Mouse (Mus musculus): ENCODE results near the gene Akap7.
"Not testable (repeated sequence)": the region's sequence is repeated elsewhere in the genome, so short reads cannot be mapped to it uniquely, and the experiment has no call there.

Akap7 gene

GRCm38 (mm10) chr10:25192180-25193073 is 115.2 kb downstream of the Akap7 start:
- no peak for DNase-seq (ENCODE audit: low spot score in 2 of 2)

- no peak for DNase-seq (ENCODE audit: low spot score in 2 of 2)
These were observed 116.5 kb downstream of the Akap7 start for GRCm38 (mm10) chr10:25191166-25191565.

GRCm38 (mm10) chr10:25186240-25186639 is 121.4 kb downstream of the Akap7 start:
- not testable (repeated sequence) for DNase-seq (ENCODE audit: low spot score in 2 of 2)

DNA sequence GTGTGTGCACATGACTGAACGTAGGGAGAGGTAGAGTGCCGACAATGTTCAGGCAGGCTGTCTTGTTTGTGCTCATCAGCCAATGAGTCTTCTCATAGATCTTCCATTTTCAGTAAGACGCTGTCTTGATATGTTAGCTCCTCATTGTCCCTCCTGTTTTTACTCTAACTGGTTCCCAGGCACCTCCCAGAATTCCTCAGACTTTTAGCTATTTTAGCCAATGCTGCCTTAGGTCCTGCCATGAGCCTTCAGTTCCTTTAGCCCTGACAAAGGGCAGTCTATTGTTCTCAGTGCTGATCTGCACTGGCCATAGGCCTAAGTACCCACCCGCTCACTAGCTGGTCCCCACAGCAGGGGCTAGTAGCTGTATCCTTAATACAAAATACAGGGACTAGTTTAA is 122.0 kb downstream of the Akap7 start:
- DNase-seq (ENCODE audit: low spot score in 2 of 2): no peak

DNA sequence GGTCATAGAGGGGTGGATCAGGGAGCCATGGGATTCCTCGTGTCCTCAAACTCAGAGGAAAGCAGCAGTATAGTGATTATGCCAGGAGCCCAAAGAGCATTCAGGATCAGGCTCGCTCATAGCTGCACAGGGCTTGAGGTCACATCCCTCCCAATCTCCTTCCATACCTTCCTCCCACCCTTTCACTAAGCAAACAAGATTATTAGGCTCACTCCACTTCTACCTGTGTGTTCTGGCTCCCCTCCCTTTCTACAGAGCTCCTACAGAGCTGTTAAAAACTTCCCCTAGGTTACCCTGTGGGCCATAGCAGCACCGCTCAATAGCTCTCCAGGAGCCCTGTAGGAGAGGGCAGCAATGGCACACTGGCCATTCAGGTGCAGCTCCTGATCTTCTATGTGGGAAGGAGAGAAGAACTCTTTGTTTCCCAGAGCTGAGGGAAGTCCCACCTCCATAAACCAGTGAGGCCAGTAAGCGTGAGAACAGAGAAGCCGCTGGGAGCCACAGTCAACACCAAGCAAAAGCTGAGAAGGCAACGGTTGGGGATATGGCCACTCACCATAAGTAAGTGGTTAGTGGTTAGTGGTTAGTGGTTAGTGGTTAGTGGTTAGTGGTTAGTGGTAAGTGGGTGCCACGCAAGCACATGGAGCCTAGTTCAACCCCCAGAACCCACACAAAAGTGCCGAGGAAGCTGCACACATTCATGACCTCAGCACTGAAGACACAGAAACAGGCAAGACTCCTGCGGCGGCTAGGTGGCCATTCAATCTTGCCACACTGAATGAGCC is 122.7 kb downstream of the Akap7 start:
- no peak for DNase-seq (ENCODE audit: low spot score in 2 of 2)

DNA sequence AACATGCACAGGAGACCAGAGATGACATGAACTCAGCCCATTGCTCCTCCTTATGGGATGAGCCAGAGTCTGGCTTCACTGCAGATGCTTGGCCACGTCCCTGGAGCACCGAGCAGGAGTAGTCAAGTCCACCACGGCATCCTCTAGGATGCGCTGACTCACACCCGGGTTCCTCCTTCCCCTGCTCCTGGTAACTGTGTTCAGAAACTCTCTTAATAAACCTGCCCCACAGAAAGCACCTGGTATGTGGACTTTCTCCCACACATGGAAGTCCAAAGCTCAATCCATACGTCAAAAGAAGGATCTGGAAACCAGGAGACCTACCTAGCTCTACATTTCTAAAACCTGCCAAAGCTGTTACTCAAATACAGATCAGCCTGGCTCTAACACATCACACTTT is 124.4 kb downstream of the Akap7 start:
- no peak for DNase-seq (ENCODE audit: low spot score in 2 of 2)

- no peak for DNase-seq (ENCODE audit: low spot score in 2 of 2)
These were observed 128.6 kb downstream of the Akap7 start for GRCm38 (mm10) chr10:25179030-25179429.

- DNase-seq (ENCODE audit: low spot score in 2 of 2): no peak
These were observed 130.4 kb downstream of the Akap7 start for GRCm38 (mm10) chr10:25177270-25177669.

DNA sequence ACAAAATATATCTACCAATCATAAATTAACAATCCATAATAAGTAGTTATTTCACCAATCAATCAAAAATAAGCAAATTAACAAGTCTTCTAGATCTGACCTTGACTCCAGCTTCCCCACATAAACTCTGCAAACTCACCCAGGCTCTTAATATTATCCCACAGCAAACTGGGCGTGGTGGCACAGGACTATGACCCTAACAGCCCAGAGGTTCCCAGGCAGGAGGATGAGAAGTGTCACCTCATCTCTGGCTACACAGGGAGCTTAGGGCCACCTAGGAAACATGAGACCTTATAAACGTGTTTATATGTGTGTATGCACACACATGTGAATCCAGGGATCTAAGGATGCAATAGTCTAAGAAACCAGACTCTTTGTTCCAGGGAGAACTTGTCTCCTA is 132.8 kb downstream of the Akap7 start:
- no peak for DNase-seq (ENCODE audit: low spot score in 2 of 2)

GRCm38 (mm10) chr10:25167365-25168194 is 140.1 kb downstream of the Akap7 start:
- DNase-seq (ENCODE audit: low spot score in 2 of 2): no peak

DNA sequence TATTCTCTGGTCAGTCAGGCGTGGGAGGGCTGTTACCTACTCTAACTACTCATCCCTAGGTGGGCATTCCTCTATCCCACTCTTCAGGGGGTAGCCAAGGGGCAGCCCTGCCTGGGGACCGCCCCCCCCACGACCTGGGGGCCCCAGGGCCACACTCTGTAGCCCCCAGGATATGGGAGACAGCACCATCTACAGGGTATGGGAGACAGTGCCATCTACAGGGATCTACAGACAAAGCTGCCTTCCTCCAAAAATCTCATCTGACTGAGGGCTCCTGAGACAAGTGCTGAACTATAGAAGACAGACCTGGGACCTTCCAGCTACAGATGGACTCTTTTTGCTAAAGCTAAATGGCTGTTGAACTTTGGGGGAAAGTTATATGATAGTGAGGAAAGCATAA is 144.2 kb downstream of the Akap7 start:
- DNase-seq (ENCODE audit: low spot score in 2 of 2): not testable (repeated sequence)

DNA sequence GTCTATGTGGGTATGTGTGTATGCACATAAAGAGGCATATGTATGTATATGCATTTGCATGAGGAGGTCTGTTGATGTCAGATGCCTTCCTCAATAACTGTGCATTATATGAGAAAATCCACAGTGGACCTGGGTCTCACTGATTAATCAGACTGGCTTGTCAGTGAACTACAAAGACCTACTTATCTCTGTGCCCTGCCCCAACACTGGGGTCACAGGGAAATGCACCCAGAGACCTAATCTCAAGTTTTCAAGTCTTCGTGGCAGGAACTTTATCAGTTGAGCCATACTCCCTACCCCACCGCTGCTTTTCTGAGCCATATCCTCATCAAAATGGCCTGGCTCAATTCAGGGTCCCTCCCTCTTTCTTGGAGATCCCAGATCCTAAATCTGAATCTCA is 146.0 kb downstream of the Akap7 start:
- DNase-seq (ENCODE audit: low spot score in 2 of 2): no peak

DNA sequence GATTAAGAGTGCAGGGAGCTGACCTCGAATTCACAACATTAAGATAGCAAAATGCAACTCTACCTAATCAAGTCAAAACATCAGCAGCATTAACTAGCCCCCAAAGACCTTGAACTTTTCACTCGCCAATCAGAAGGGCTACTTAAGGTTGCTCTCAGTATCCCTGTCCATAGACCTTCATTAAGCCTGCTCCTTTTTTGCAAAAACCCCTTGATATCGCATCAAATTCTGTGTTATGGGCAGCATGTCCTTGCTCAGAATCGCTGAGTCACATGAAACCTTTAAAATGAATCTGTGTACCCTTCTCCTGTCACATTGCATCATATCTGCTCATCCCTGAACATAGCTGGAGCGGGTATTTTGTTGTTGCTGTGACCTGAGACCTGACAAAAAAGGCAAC is 149.0 kb downstream of the Akap7 start:
- no peak for DNase-seq (ENCODE audit: low spot score in 2 of 2)

DNA sequence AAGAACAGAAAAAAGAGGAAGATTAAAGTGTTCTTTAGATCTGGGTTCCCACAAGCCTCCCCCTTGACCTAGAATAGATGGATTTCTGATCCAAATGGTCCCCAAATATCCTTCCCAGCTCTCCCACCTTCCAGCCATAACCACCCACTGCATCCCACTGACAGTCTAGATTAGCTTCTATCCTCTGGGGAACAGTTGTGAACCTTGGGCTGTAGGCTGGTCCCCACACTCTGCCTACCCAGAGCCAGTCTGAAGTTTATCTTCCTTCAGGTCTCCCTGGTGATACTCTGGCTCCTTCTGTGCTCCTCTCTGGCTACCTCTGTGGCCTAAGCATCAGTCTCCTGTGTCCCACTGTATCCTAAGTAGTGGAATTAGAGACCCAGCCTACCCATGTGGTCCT is 150.3 kb downstream of the Akap7 start:
- no peak for DNase-seq (ENCODE audit: low spot score in 2 of 2)

- no peak for DNase-seq (ENCODE audit: low spot score in 2 of 2)
These were observed 153.4 kb downstream of the Akap7 start for GRCm38 (mm10) chr10:25154225-25154624.

- DNase-seq (ENCODE audit: low spot score in 2 of 2): peak; percentile 22 to 30
These were observed 156.4 kb downstream of the Akap7 start for GRCm38 (mm10) chr10:25151172-25151800.

GRCm38 (mm10) chr10:25145851-25146250 is 161.8 kb downstream of the Akap7 start:
- peak; percentile 36 to 67 for DNase-seq (ENCODE audit: low spot score in 2 of 2)

DNA sequence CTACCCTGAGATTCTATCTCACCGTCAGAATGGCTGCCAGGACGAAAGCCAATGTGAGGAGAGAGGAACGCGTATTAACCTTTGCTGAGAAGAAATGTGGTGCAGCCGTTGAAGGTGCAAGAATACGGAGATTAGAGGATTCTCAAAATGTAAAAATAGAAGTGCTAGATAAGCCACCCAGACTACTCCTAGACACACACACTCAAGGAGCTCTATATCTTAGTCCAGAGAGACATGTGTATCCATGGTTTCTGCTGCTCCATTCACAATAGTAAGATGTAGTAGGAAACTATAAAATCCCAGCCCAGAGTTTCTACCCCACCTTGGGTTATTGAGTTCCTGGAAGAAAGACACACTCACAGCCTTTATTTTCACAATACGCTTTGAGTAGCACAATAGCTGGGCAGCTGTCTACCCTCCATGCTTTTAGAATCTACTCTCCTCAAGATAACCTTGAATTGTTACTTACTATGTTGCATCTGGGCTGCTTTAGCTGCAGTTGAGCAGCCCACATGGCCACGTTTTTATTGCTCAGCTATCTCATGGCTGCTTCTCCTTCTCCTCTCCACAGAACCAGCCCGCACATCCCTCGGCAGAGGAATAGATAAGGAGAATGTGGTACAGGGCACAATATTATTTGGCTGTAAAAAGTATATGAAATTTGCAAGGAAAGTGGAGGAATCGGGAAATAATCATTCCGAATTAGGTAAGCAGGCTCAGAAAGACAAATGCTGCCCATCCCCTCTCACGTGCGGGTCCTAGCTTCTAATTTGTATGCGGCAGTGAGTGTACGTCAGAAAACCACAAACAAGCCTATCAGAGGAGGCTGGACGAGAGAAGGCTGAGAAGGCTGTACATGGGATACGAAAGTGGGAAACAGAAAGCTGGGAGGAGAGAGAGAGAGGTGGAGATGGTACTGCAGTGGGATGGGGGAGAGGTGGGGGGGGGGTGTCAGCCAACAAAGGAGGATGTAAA is 162.6 kb downstream of the Akap7 start:
- peak; percentile 12 to 16 for DNase-seq (ENCODE audit: low spot score in 2 of 2)

GRCm38 (mm10) chr10:25141781-25142180 is 165.9 kb downstream of the Akap7 start:
- DNase-seq (ENCODE audit: low spot score in 2 of 2): no peak

GRCm38 (mm10) chr10:25140155-25140755 is 167.4 kb downstream of the Akap7 start:
- DNase-seq (ENCODE audit: low spot score in 2 of 2): peak; percentile 12 to 13
